Mouse (Mus musculus) megakaryocyte-erythroid progenitor cell, adult 5 weeks (primary cell): ENCODE results near the gene Olfr1093. TPM values are rescaled to one million over a fixed set of nuclear protein-coding genes. Genes with fewer than 3 reads are reported as not detected.

ENCODE experiments used
- polyA plus RNA-seq: library from polyadenylated mRNA; stranded (reverse); fragments of >175 nt; gene quantifications from 2 replicates; pipeline ENCODE4 v1.2.3, GENCODE M21; 2012

The Olfr1093 gene
- polyA plus RNA-seq, result not detected in 2 replicates

GRCm38 (mm10) chr2:86782179-86782578 lies at the start of gene Olfr1093:
Gene Olfr1093 (plus strand): TSS chr2:86782479.

GRCm38 (mm10) chr2:86733601-86734000 lies 48.7 kb upstream of the Olfr1093 start, which contains the start of gene Olfr1089:
Gene Olfr1089 (minus strand): TSS chr2:86733701.

GRCm38 (mm10) chr2:86758893-86759292 lies 23.4 kb upstream of the Olfr1093 start, which contains the start of gene Olfr1090:
Gene Olfr1090 (minus strand): TSS chr2:86758993.

GRCm38 (mm10) chr2:86809918-86810317 lies 27.6 kb downstream of the Olfr1093 start, which contains the start of gene Olfr141:
Gene Olfr141 (minus strand): TSS chr2:86810018.

GRCm38 (mm10) chr2:86824363-86824762 lies 42.1 kb downstream of the Olfr1093 start, which contains the start of gene Olfr1094:
Gene Olfr1094 (plus strand): TSS chr2:86824663.

Other genes with a start within 250 kb of the Olfr1093 start
- not detected in 2 replicates for gene Olfr1079, start 240.0 kb upstream of the Olfr1093 start, polyA plus RNA-seq
- not detected in 2 replicates for gene Olfr1080, start 224.2 kb upstream of the Olfr1093 start, polyA plus RNA-seq
- gene Olfr1082, start 183.5 kb upstream of the Olfr1093 start, polyA plus RNA-seq, result not detected in 2 replicates
- not detected in 2 replicates for gene Olfr1084, start 142.8 kb upstream of the Olfr1093 start, polyA plus RNA-seq
- gene Olfr1085, start 120.5 kb upstream of the Olfr1093 start, polyA plus RNA-seq, result not detected in 2 replicates
- gene Olfr1086, start 102.4 kb upstream of the Olfr1093 start, polyA plus RNA-seq, result not detected in 2 replicates
- not detected in 2 replicates for gene Olfr1087, start 84.1 kb upstream of the Olfr1093 start, polyA plus RNA-seq
- not detected in 2 replicates for gene Olfr1089, start 48.8 kb upstream of the Olfr1093 start, polyA plus RNA-seq
- not detected in 2 replicates for gene Olfr1090, start 23.5 kb upstream of the Olfr1093 start, polyA plus RNA-seq
- gene Olfr141, start 27.5 kb downstream of the Olfr1093 start, polyA plus RNA-seq, result not detected in 2 replicates
- gene Olfr1094, start 42.2 kb downstream of the Olfr1093 start, polyA plus RNA-seq, result not detected in 2 replicates
- not detected in 2 replicates for gene Olfr1095, start 69.2 kb downstream of the Olfr1093 start, polyA plus RNA-seq
- gene Gm13723, start 92.3 kb downstream of the Olfr1093 start, polyA plus RNA-seq, result not detected in 2 replicates
- not detected in 2 replicates for gene Olfr1097, start 109.7 kb downstream of the Olfr1093 start, polyA plus RNA-seq
- gene Olfr1098, start 142.1 kb downstream of the Olfr1093 start, polyA plus RNA-seq, result not detected in 2 replicates
- gene Olfr1099, start 178.2 kb downstream of the Olfr1093 start, polyA plus RNA-seq, result not detected in 2 replicates
- not detected in 2 replicates for gene Olfr1100, start 197.5 kb downstream of the Olfr1093 start, polyA plus RNA-seq
- not detected in 2 replicates for gene Olfr1101, start 208.7 kb downstream of the Olfr1093 start, polyA plus RNA-seq
- not detected in 2 replicates for gene Olfr1102, start 215.9 kb downstream of the Olfr1093 start, polyA plus RNA-seq
- not detected in 2 replicates for gene Olfr1104, start 244.6 kb downstream of the Olfr1093 start, polyA plus RNA-seq